Comparison of ENCODE assay signal across 17 mouse cellular contexts in genomic region chr10:3743826-3744225, GRCm38 (mm10). TPM values are rescaled to one million over a fixed set of nuclear protein-coding genes. Genes with fewer than 3 reads are reported as not detected.
A peak's percentile ranks its signal among the peaks of the same experiment; 100 is the strongest.
DNase-seq lines count a peak whose midpoint lies in the region; ATAC-seq and TF ChIP-seq lines count a peak whose summit lies in the region.
"Had no signal": no experiment of that assay in that cellular context is flagged by ENCODE, and none has a peak within 500 bp of the region (broad histone marks: within the 10 kb centered on the region; RNA-seq: fewer than 3 reads in every experiment).

No protein-coding gene starts in this region.

- peak; percentile 10 for DNase-seq in adrenal gland, adult 2 months
- DNase-seq in adrenal gland, postnatal 10 days = no peak
- DNase-seq in hindbrain, postnatal 0 days (ENCODE audit: low spot score) = peak; percentile 23
- DNase-seq in hindbrain, embryonic 11.5 days (ENCODE audit: low spot score) = no peak
- DNase-seq in midbrain, postnatal 0 days (ENCODE audit: low spot score) = peak; percentile 14
- DNase-seq in natural killer cell, adult 2 months (ENCODE audit: low spot score in 2 of 2) = no peak
- DNase-seq in urinary bladder, postnatal 36 days (ENCODE audit: low spot score in 2 of 2) = no peak
- DNase-seq: gastrocnemius, postnatal 25 days; thymus, adult 2 months had no signal

- 33% methylated on average over 5 of the region's 5 CpGs for WGBS in hindbrain, postnatal 0 days
- WGBS in hindbrain, embryonic 11.5 days = 85% methylated on average over 5 of the region's 5 CpGs
- 73% methylated on average over 5 of the region's 5 CpGs for WGBS in midbrain, postnatal 0 days
- WGBS in midbrain, embryonic 15.5 days = 80% methylated on average over 5 of the region's 5 CpGs

- H3K27ac ChIP-seq in hindbrain, postnatal 0 days = no peak overlapping the region
- H3K27ac ChIP-seq in hindbrain, embryonic 11.5 days (ENCODE audit: low read depth, low read length) = no peak overlapping the region
- H3K27ac ChIP-seq in midbrain, postnatal 0 days (ENCODE audit: low read depth, low read length) = no peak overlapping the region
- H3K27ac ChIP-seq in midbrain, embryonic 15.5 days = no peak overlapping the region
- H3K27ac ChIP-seq: hindbrain, embryonic 10.5 days; limb, embryonic 13.5 days; neural tube, embryonic 15.5 days had no signal

- no peak overlapping the region for H3K4me2 ChIP-seq in hindbrain, postnatal 0 days (ENCODE audit: low read depth, low read length)
- H3K4me2 ChIP-seq in hindbrain, embryonic 11.5 days (replicated peaks; ENCODE audit: low read depth, low read length) = no peak overlapping the region
- no peak overlapping the region for H3K4me2 ChIP-seq in midbrain, postnatal 0 days (ENCODE audit: low read depth, low read length, poor library complexity, severe bottlenecking)
- no peak overlapping the region for H3K4me2 ChIP-seq in midbrain, embryonic 15.5 days
- H3K4me2 ChIP-seq: heart, embryonic 12.5 days; limb, embryonic 13.5 days; neural tube, embryonic 15.5 days had no signal

- no peaks in the 10 kb centered on the region for H3K4me1 ChIP-seq in hindbrain, postnatal 0 days (ENCODE audit: insufficient read depth, low read length)
- no peaks in the 10 kb centered on the region for H3K4me1 ChIP-seq in hindbrain, embryonic 11.5 days (replicated peaks; ENCODE audit: control insufficient read depth, insufficient read depth, low read length)
- no peaks in the 10 kb centered on the region for H3K4me1 ChIP-seq in midbrain, postnatal 0 days (ENCODE audit: insufficient read depth, low read length)
- peaks cover 15% of the 10 kb centered on the region; the same call in 1 of the 2 replicates for H3K4me1 ChIP-seq in midbrain, embryonic 15.5 days

- no peak for ATAC-seq in hindbrain, postnatal 0 days
- ATAC-seq in hindbrain, embryonic 11.5 days (ENCODE audit: low FRiP score) = no peak
- ATAC-seq in midbrain, postnatal 0 days (ENCODE audit: low FRiP score) = no peak
- ATAC-seq in midbrain, embryonic 15.5 days (replicated peaks) = no peak
- ATAC-seq: forebrain, embryonic 16.5 days; intestine, embryonic 16.5 days had no signal

- H3K36me3 ChIP-seq in hindbrain, postnatal 0 days (ENCODE audit: insufficient read depth, low read length) = no peaks in the 10 kb centered on the region
- no peaks in the 10 kb centered on the region for H3K36me3 ChIP-seq in hindbrain, embryonic 11.5 days (ENCODE audit: control insufficient read depth, insufficient read depth, low read length)
- H3K36me3 ChIP-seq in midbrain, postnatal 0 days (ENCODE audit: insufficient read depth, low read length) = no peaks in the 10 kb centered on the region
- H3K36me3 ChIP-seq in midbrain, embryonic 15.5 days (replicated peaks) = no peaks in the 10 kb centered on the region
- H3K36me3 ChIP-seq: heart, embryonic 12.5 days; hindbrain, embryonic 10.5 days; limb, embryonic 13.5 days; neural tube, embryonic 15.5 days had no signal

- H3K9ac ChIP-seq in hindbrain, postnatal 0 days (replicated peaks; ENCODE audit: low read length) = no peak overlapping the region
- no peak overlapping the region for H3K9ac ChIP-seq in hindbrain, embryonic 11.5 days (ENCODE audit: low read depth, low read length)
- no peak overlapping the region for H3K9ac ChIP-seq in midbrain, postnatal 0 days (replicated peaks; ENCODE audit: low read length, poor library complexity, severe bottlenecking)
- H3K9ac ChIP-seq in midbrain, embryonic 15.5 days = no peak overlapping the region
- H3K9ac ChIP-seq: heart, embryonic 12.5 days; limb, embryonic 13.5 days; neural tube, embryonic 15.5 days had no signal

- H3K9me3 ChIP-seq in hindbrain, postnatal 0 days (ENCODE audit: low read length) = no peaks in the 10 kb centered on the region
- no peaks in the 10 kb centered on the region for H3K9me3 ChIP-seq in hindbrain, embryonic 11.5 days (ENCODE audit: control insufficient read depth, low read length)
- H3K9me3 ChIP-seq in midbrain, postnatal 0 days (ENCODE audit: low read length) = no peaks in the 10 kb centered on the region
- H3K9me3 ChIP-seq in midbrain, embryonic 15.5 days = no peaks in the 10 kb centered on the region
- H3K9me3 ChIP-seq: heart, embryonic 12.5 days; hindbrain, embryonic 10.5 days; limb, embryonic 13.5 days; neural tube, embryonic 15.5 days had no signal

- H3K27me3 ChIP-seq in hindbrain, postnatal 0 days (ENCODE audit: insufficient read depth, low read length) = no peaks in the 10 kb centered on the region
- no peaks in the 10 kb centered on the region for H3K27me3 ChIP-seq in hindbrain, embryonic 11.5 days (ENCODE audit: control insufficient read depth, insufficient read depth, low read length)
- no peaks in the 10 kb centered on the region for H3K27me3 ChIP-seq in midbrain, postnatal 0 days (ENCODE audit: insufficient read depth, low read length)
- H3K27me3 ChIP-seq in midbrain, embryonic 15.5 days (replicated peaks) = peaks cover 3% of the 10 kb centered on the region; the same call in 1 of the 2 replicates
- H3K27me3 ChIP-seq: CH12.LX; heart, embryonic 12.5 days; limb, embryonic 13.5 days; neural tube, embryonic 15.5 days had no signal

- H3K4me3 ChIP-seq in hindbrain, postnatal 0 days (ENCODE audit: low read length) = no peak overlapping the region
- no peak overlapping the region for H3K4me3 ChIP-seq in hindbrain, embryonic 11.5 days (ENCODE audit: low read depth, low read length)
- H3K4me3 ChIP-seq in midbrain, postnatal 0 days (ENCODE audit: low read depth, low read length) = no peak overlapping the region
- H3K4me3 ChIP-seq in midbrain, embryonic 15.5 days = no peak overlapping the region
- H3K4me3 ChIP-seq: heart, embryonic 12.5 days; hindbrain, embryonic 10.5 days; limb, embryonic 13.5 days; neural tube, embryonic 15.5 days had no signal

- TF ChIP-seq CTCF in hindbrain, postnatal 0 days (IDR thresholded peaks at IDR 0.05; ENCODE audit: low read depth) = no peak
- TF ChIP-seq CTCF in midbrain, postnatal 0 days (IDR thresholded peaks at IDR 0.05) = no peak

RNA-seq across cellular contexts. Expression of gene Plekhg1, which starts 3.7 kb away (rescaled TPM):
- 1 to 10 TPM; 5.0 to 5.8 TPM for total RNA-seq in adrenal gland, adult 2 months (2021)
- 1.5 and 1.7 TPM in 2 replicates for polyA plus RNA-seq in adrenal gland, adult 2 months (2012; rRNA removed)
- 10 to 100 TPM; 11.1 to 14.5 TPM for total RNA-seq in adrenal gland, postnatal 10 days (2021)
- 14.8 and 24.4 TPM in 2 replicates for total RNA-seq in hindbrain, postnatal 0 days (2014; rRNA removed)
- 6.8 and 10.2 TPM in 2 replicates for polyA plus RNA-seq in hindbrain, postnatal 0 days (2015; fragmentation: Nextera tagmentation; extraction: Ambion mirVana)
- polyA plus RNA-seq in hindbrain, embryonic 11.5 days (2014; fragmentation: Nextera tagmentation; extraction: Ambion mirVana) = 12.3 and 12.6 TPM in 2 replicates
- 14.9 and 17.1 TPM in 2 replicates for total RNA-seq in midbrain, postnatal 0 days (2014; rRNA removed)
- polyA plus RNA-seq in midbrain, postnatal 0 days (2015; fragmentation: Nextera tagmentation; extraction: Ambion mirVana) = 4.7 and 5.7 TPM in 2 replicates
- 8.0 and 8.6 TPM in 2 replicates for polyA plus RNA-seq in midbrain, embryonic 15.5 days (2015; fragmentation: Nextera tagmentation; extraction: Ambion mirVana)

Comparison
In these comparisons a context has a peak if more than half of its experiments do, and no peak if none do; other contexts are left out.
1. DNase-seq: peak in adrenal gland, adult 2 months (single experiment), hindbrain, postnatal 0 days (single experiment) and midbrain, postnatal 0 days (single experiment); none in adrenal gland, postnatal 10 days (single experiment), hindbrain, embryonic 11.5 days (single experiment), natural killer cell, adult 2 months (0 of 2) and urinary bladder, postnatal 36 days (0 of 2).